Comparison of ENCODE assay signal across 9 mouse cellular contexts in the genomic region with DNA sequence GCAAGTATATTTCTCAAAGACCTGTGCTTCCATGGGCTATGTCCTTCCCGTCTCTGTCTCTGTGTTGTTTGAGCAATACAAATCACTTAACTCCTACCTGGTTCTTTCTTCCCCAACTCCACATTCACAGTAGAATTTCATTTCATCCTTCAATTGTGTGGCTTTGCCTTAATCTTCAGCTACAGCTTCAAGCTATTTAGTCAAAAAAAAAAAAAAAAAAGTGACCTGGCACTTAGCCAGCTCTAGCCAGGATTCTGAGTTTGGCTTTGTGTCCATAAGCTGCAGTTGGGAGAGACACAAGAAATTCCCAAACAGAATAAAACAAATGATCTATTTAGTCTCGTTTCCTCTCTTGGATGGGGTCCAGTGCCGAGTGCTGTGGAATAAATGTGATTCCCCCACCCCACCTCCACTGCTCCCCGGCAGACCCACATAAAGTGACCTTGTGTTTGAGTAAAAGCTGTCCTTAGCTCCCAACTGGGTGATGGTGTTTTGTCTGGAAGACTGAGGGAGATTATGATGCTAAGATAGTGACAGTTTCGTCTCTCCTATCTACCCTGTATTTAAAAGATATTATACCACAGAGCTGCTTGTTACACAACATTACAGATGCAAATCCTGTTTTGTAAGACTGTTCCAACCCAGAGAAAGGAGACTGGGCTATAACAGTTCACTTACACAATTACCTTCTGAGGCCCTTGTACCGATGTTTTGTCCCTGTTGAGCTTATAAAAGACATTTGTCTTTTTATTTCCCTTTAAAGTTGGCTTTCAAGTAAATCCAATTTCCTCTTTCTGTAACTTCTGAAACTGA. TPM values are rescaled to one million over a fixed set of nuclear protein-coding genes. Genes with fewer than 3 reads are reported as not detected.
A peak's percentile ranks its signal among the peaks of the same experiment; 100 is the strongest.
DNase-seq lines count a peak whose midpoint lies in the region; ATAC-seq and TF ChIP-seq lines count a peak whose summit lies in the region.
"Had no signal": no experiment of that assay in that cellular context is flagged by ENCODE, and none has a peak within 500 bp of the region (broad histone marks: within the 10 kb centered on the region; RNA-seq: fewer than 3 reads in every experiment).

A gene (minus strand): TSS at position 51 of the 813 bp plus-strand sequence.

- WGBS in kidney, embryonic 16.5 days = 45% methylated on average over 6 of the region's 6 CpGs
- WGBS in bone marrow, adult 2 months = 28% methylated on average over 6 of the region's 6 CpGs
- WGBS in hindbrain, embryonic 12.5 days = 38% methylated on average over 6 of the region's 6 CpGs
- WGBS in limb, embryonic 10.5 days = 61% methylated on average over 6 of the region's 6 CpGs

- no peak for ATAC-seq in kidney, embryonic 16.5 days (ENCODE audit: low FRiP score, low TSS enrichment)
- peak; percentile 36 for ATAC-seq in hindbrain, embryonic 12.5 days (ENCODE audit: low FRiP score)

- no peaks in the 10 kb centered on the region for H3K27me3 ChIP-seq in kidney, embryonic 16.5 days (ENCODE audit: insufficient read depth, low read length)
- H3K27me3 ChIP-seq in hindbrain, embryonic 12.5 days = peaks cover 4% of the 10 kb centered on the region
- H3K27me3 ChIP-seq in limb, embryonic 10.5 days (ENCODE audit: low read depth, poor library complexity, severe bottlenecking) = no peaks in the 10 kb centered on the region

- H3K9ac ChIP-seq in kidney, embryonic 16.5 days (replicated peaks; ENCODE audit: low read length) = no peak within 1 kb of the TSS
- H3K9ac ChIP-seq in hindbrain, embryonic 12.5 days = no peak within 1 kb of the TSS; the same call in 1 of the 2 replicates
- H3K9ac ChIP-seq: liver, embryonic 13.5 days had no signal

- no peak within 1 kb of the TSS for H3K4me2 ChIP-seq in kidney, embryonic 16.5 days (replicated peaks; ENCODE audit: low read depth, low read length)
- no peak within 1 kb of the TSS; the same call in 1 of the 2 replicates for H3K4me2 ChIP-seq in hindbrain, embryonic 12.5 days (replicated peaks)
- H3K4me2 ChIP-seq: liver, embryonic 13.5 days had no signal

- peak within 1 kb of the TSS; percentile 9; the same call in 1 of the 2 replicates for H3K27ac ChIP-seq in kidney, embryonic 16.5 days (ENCODE audit: low read length)
- H3K27ac ChIP-seq in bone marrow, adult 2 months (ENCODE audit: control insufficient read depth, insufficient read depth, low read depth, low read length, poor library complexity) = peak within 1 kb of the TSS; percentile 24; the same call in 1 of the 2 replicates
- peak within 1 kb of the TSS; percentile 66 for H3K27ac ChIP-seq in hindbrain, embryonic 12.5 days
- H3K27ac ChIP-seq in limb, embryonic 10.5 days = peak within 1 kb of the TSS; percentile 56
- H3K27ac ChIP-seq: liver, embryonic 13.5 days had no signal

- H3K9me3 ChIP-seq in kidney, embryonic 16.5 days (ENCODE audit: low read length) = no peaks in the 10 kb centered on the region
- H3K9me3 ChIP-seq in hindbrain, embryonic 12.5 days (replicated peaks) = no peaks in the 10 kb centered on the region
- no peaks in the 10 kb centered on the region for H3K9me3 ChIP-seq in limb, embryonic 10.5 days (replicated peaks)
- H3K9me3 ChIP-seq: liver, embryonic 13.5 days had no signal

- no peak for TF ChIP-seq CTCF in bone marrow, adult 2 months (IDR thresholded peaks at IDR 0.05; ENCODE audit: control insufficient read depth, insufficient read depth, low read length)

- DNase-seq in kidney, adult 9 months = no peak
- DNase-seq in gastrocnemius, adult 18-20 months (ENCODE audit: low spot score) = no peak
- DNase-seq in limb, embryonic 10.5 days (ENCODE audit: low spot score) = no peak
- DNase-seq in ovary, postnatal 14 days (ENCODE audit: low spot score) = peak; percentile 10
- DNase-seq in T-cell, adult 2 months (ENCODE audit: low spot score) = no peak
- DNase-seq: liver, embryonic 13.5 days had no signal

- H3K4me1 ChIP-seq in kidney, embryonic 16.5 days (ENCODE audit: insufficient read depth, low read length) = peaks cover 32% of the 10 kb centered on the region
- peaks cover 6% of the 10 kb centered on the region for H3K4me1 ChIP-seq in bone marrow, adult 2 months (ENCODE audit: control insufficient read depth, insufficient read depth, low read length)
- H3K4me1 ChIP-seq in hindbrain, embryonic 12.5 days = peaks cover 36% of the 10 kb centered on the region
- H3K4me1 ChIP-seq in limb, embryonic 10.5 days = peaks cover 43% of the 10 kb centered on the region

- no peaks in the 10 kb centered on the region for H3K36me3 ChIP-seq in kidney, embryonic 16.5 days (ENCODE audit: insufficient read depth, low read length)
- no peaks in the 10 kb centered on the region for H3K36me3 ChIP-seq in hindbrain, embryonic 12.5 days
- no peaks in the 10 kb centered on the region for H3K36me3 ChIP-seq in limb, embryonic 10.5 days
- H3K36me3 ChIP-seq: liver, embryonic 13.5 days had no signal

- no peak within 1 kb of the TSS for H3K4me3 ChIP-seq in kidney, embryonic 16.5 days (ENCODE audit: low read length)
- H3K4me3 ChIP-seq in bone marrow, adult 2 months (replicated peaks; ENCODE audit: control insufficient read depth, low read depth, low read length) = peak within 1 kb of the TSS; percentile 20
- H3K4me3 ChIP-seq in hindbrain, embryonic 12.5 days = no peak within 1 kb of the TSS
- no peak within 1 kb of the TSS for H3K4me3 ChIP-seq in limb, embryonic 10.5 days
- H3K4me3 ChIP-seq: liver, embryonic 13.5 days had no signal

- no peak for TF ChIP-seq POLR2A in bone marrow, adult 2 months (IDR thresholded peaks at IDR 0.05; ENCODE audit: borderline replicate concordance, control insufficient read depth, low read depth, low read length)

RNA-seq across cellular contexts. Expression of the gene that starts here (rescaled TPM):
- 156 and 176 TPM in 2 replicates for polyA plus RNA-seq in kidney, embryonic 16.5 days (2015; fragmentation: Nextera tagmentation; extraction: Ambion mirVana)
- polyA plus RNA-seq in bone marrow, adult 2 months (2011; ENCODE audit: insufficient read depth, insufficient read length, low replicate concordance, missing spikeins) = 56.1 and 86.2 TPM in 2 replicates
- 10 to 100 TPM; 78.7 to 89.6 TPM for total RNA-seq in gastrocnemius, adult 18-20 months (2021)
- polyA plus RNA-seq in hindbrain, embryonic 12.5 days (2016; fragmentation: Nextera tagmentation; extraction: Ambion mirVana) = 156 and 157 TPM in 2 replicates
- polyA plus RNA-seq in limb, embryonic 10.5 days (2016; fragmentation: Nextera tagmentation; extraction: Ambion mirVana) = 129 and 143 TPM in 2 replicates

Comparison
In these comparisons a context has a peak if more than half of its experiments do, and no peak if none do; other contexts are left out.
1. H3K27ac ChIP-seq: peak in every context shown above with its lines; median percentile 66 in hindbrain, embryonic 12.5 days; 56 in limb, embryonic 10.5 days; 24 in bone marrow, adult 2 months; 9 in kidney, embryonic 16.5 days.